Mouse (Mus musculus) cerebellum, adult 11-12 months (tissue): ENCODE data around the gene Fam193b.
A peak's percentile ranks its signal among the peaks of the same experiment; 100 is the strongest.

Source experiments
- DNase-seq: peaks from one replicate; pipeline ENCODE4 v3.0.0; 2022

The Fam193b gene

DNA sequence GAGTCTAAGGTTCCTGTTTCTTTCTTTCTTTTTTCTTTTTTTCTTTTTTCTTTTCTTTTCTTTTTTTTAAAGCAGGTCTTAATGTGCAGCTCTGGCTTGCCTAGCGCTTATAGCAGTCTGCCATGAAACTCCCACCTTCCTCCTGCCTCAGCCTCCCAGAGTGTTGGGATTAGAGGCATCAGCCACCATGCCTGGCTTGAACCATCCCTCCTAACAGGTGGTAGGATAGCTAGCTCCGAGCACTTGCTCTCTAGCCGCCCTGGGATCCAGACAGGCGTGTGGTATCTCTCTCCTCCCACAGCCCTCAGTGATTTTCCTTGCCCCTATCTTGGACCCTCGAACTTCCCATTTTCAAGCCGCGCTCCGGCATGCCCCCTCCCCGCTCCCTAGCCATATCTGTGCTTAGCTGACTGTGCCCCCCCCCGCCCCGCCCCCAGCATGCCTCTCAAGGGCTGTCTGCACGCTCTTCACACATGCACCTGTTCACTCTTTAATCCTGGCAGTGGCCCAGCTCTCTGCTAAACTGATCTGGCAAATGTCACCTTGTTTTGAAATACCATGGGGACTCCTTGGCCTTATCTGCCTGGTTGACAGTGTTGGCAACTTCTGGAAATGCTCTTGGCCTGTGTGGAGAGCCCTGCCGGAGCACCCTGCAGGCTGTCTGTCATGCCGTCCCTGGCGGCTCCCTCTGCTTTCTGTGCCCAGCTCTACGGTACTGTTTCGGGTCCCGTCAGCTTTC is 75.9 kb downstream of the Fam193b start:
- peak; percentile 84 for DNase-seq

DNA sequence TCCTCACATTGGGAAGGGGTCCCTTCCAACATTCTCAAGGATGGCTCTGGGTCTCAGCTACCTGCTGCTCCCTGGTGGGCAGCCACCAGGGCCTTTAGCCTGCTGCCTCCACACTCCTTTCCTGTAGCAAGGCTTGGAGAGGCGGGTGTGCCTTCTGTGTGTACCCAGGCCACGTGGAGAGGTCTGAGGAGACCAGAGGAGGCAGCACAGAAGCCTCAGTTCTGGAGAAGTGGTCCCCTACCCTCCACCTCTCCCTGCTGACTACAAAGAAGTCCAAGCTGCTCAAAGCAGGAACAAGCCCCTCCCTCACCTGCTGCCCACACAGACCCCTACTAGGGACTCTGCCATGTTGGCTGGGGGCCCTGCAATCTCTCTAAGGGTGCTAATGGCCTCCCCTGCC is 76.7 kb downstream of the Fam193b start:
- DNase-seq: no peak
